Mouse (Mus musculus): Measurements from ENCODE around the gene Fbxl8. TPM values are rescaled to one million over a fixed set of nuclear protein-coding genes. Genes with fewer than 3 reads are reported as not detected.
"Not testable (repeated sequence)": the region's sequence is repeated elsewhere in the genome, so short reads cannot be mapped to it uniquely, and the experiment has no call there.

Fbxl8 gene
- polyA plus RNA-seq, 1 experiment from 2014 or later = 0.92 TPM

DNA sequence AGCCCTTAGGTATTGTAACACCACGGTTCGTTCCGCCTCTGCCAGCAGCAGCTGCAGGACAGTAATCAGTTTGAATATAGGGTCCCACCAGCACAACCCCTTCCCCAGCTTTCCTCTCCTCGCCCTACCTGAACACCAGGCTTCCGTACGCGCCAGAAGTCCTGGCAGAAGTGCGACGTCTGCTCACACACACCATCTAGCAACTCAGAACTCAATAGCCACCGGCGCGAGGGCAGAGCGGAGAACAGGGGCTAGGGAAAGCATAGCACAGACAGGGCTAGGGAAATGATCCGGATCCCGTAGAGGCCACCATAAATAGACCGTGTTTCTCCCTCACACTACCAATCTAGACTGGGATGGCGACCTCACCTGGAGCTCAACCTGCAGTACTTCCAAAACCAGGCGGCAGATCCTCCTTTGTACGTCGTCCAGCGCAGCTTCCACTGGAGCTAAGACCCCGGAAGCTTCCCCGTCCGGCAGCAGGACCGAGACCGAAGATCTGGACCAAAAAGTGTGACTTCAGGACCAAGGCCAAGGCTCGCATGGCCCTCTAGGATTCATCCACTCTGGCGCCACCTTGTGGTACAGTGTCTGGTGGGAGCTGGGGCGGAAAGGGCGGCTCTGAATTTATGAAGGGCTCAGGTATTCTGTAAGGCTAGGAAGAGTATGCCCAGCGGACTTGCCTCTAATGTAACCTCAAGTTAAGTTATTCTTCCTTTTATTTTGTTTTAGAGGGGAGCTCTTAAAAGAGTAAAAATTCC is 26.3 kb downstream of the Fbxl8 start:
- H3K4me3 ChIP-seq = peak overlapping the region; percentile 69
- 6% methylated on average over 31 of the region's 31 CpGs for WGBS
- H3K27me3 ChIP-seq (replicated peaks; ENCODE audit: low read depth, poor library complexity, severe bottlenecking) = peaks cover 46% of the 10 kb centered on the region
- peaks cover 31% of the 10 kb centered on the region for H3K4me1 ChIP-seq
- H3K36me3 ChIP-seq (replicated peaks) = no peaks in the 10 kb centered on the region
- H3K27ac ChIP-seq (replicated peaks) = no peak overlapping the region
- peak; percentile 90 for DNase-seq (ENCODE audit: low spot score)
- no peaks in the 10 kb centered on the region for H3K9me3 ChIP-seq

DNA sequence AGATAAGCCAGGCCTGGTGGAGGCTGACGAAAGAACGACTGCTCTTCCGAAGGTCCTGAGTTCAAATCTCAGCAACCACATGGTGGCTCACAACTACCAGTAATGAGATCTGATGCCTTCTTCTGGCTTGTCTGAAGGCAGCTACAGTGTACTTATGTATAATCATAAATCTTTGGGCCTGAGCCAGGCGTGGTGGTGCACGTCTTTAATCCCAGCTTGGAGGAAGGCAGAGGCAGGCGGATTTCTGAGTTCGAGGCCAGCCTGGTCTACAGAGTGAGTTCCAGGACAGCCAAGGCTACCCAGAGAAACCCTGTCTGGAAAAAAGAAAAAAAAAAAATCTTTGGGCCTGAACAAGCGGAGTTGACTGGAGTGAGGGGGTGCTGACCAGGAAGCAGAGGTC is 26.9 kb downstream of the Fbxl8 start:
- DNase-seq (ENCODE audit: low spot score); H3K36me3 ChIP-seq (replicated peaks); H3K4me3 ChIP-seq; H3K27ac ChIP-seq (replicated peaks); H3K9me3 ChIP-seq: not testable (repeated sequence)
- Histone ChIP-seq H3K27me3 (replicated peaks; ENCODE audit: low read depth, poor library complexity, severe bottlenecking) (peaks cover 47% of the 10 kb centered on the region), H3K4me1 (peaks cover 31% of the 10 kb centered on the region)
- 88% methylated on average over 8 of the region's 8 CpGs for WGBS

DNA sequence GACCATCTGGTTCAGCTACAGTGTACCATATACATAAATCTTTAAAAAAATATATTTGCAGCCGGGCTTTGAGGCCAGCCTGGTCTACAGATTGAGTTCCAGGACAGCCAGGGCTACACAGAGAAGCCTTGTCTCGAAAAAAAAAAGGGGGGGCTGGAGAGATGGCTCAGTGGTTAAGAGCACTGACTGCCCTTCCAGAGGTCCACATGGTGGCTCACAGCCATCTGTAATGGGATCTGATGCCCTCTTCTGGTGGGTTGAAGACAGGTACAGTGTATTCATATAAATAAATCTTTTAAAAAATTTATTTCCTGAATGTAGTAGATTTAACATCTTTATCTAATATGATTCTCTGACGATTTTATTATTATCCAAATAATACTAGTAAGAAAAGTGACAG is 27.4 kb downstream of the Fbxl8 start:
- H3K4me1 ChIP-seq = peaks cover 35% of the 10 kb centered on the region
- H3K9me3 ChIP-seq; DNase-seq (ENCODE audit: low spot score); H3K36me3 ChIP-seq (replicated peaks); H3K27ac ChIP-seq (replicated peaks); H3K4me3 ChIP-seq: not testable (repeated sequence)
- 66% methylated on average over 3 of the region's 3 CpGs for WGBS
- H3K27me3 ChIP-seq (replicated peaks; ENCODE audit: low read depth, poor library complexity, severe bottlenecking) = peaks cover 43% of the 10 kb centered on the region

DNA sequence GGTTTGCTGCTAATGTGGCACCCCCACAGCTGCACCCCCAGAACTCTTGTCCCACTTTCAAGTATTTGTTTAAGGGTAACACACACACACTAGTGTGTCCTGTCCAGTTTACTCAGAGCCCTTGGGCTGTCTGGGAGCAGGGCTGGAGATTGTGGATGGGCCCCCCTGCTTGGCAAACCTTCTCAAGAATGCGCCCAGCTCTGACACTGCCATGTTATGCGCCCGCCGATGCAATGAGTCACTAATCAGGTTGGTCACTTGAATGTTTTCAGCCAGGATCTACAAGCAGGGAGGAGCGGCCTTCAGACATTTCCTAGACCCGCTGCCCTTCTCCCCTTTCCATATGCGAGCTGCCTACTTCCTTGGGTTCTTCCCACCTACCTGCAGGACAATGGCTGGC is 28.0 kb downstream of the Fbxl8 start:
- Histone ChIP-seq H3K27me3 (replicated peaks; ENCODE audit: low read depth, poor library complexity, severe bottlenecking) (peaks cover 42% of the 10 kb centered on the region), H3K4me1 (peaks cover 39% of the 10 kb centered on the region), H3K27ac (replicated peaks) (no peak overlapping the region), H3K36me3 (replicated peaks) (no peaks in the 10 kb centered on the region), H3K9me3 (no peaks in the 10 kb centered on the region), H3K4me3 (no peak overlapping the region)
- WGBS = 85% methylated on average over 7 of the region's 7 CpGs
- DNase-seq (ENCODE audit: low spot score) = no peak

DNA sequence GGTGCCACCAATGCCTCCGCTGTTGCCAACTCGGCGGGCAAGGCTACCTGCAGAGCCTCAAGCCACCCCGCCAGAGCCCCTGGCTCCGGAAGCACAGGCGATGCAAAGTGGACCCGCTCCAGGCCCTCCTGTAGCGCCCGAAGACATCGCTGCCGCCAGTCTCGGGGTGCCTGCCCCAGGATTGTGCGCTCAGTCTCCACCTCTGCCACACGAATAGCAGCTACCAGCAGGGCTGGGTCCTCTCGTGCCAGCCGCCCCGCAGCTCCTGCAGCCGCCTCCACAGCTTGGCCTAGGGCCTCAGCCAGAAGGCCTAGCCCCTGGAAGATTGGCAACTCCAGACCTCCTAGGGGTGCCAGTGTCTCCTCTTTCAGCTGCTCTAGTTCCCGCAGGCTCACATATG is 29.0 kb downstream of the Fbxl8 start:
- peaks cover 37% of the 10 kb centered on the region for H3K4me1 ChIP-seq

DNA sequence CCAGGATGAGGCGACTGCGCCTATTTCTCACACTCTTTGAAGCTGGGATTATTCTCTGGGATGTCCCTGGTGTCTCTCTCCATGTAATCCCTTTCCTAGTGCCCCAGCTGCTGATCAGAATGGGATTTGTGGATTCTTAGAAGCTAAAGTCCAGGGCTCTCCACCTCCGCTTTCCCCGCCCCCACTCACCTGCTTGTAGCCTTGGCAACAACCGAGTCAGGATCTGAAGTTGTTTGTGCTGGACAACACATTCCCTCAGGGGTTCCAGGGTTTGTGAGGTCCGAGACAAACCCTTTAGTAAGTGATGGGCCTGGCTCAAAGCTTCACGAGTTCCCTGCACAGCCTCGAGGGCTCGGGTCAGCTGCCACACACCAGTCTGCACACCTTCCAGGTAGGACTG is 30.3 kb downstream of the Fbxl8 start:
- peaks cover 12% of the 10 kb centered on the region for H3K36me3 ChIP-seq (replicated peaks)
- H3K27ac ChIP-seq (replicated peaks) = no peak overlapping the region
- H3K4me3 ChIP-seq = peak overlapping the region; percentile 37
- no peak for DNase-seq (ENCODE audit: low spot score)
- H3K9me3 ChIP-seq = no peaks in the 10 kb centered on the region
- 63% methylated on average over 9 of the region's 9 CpGs for WGBS
- peaks cover 39% of the 10 kb centered on the region for H3K27me3 ChIP-seq (replicated peaks; ENCODE audit: low read depth, poor library complexity, severe bottlenecking)
- H3K4me1 ChIP-seq = peaks cover 32% of the 10 kb centered on the region

More for the DNA sequence above, 29.0 kb downstream of the Fbxl8 start:
- Histone ChIP-seq H3K4me3 (no peak overlapping the region), H3K9me3 (no peaks in the 10 kb centered on the region), H3K27me3 (replicated peaks; ENCODE audit: low read depth, poor library complexity, severe bottlenecking) (peaks cover 42% of the 10 kb centered on the region), H3K36me3 (replicated peaks) (no peaks in the 10 kb centered on the region), H3K27ac (replicated peaks) (no peak overlapping the region)
- no peak for DNase-seq (ENCODE audit: low spot score)
- WGBS = 67% methylated on average over 19 of the region's 19 CpGs

DNA sequence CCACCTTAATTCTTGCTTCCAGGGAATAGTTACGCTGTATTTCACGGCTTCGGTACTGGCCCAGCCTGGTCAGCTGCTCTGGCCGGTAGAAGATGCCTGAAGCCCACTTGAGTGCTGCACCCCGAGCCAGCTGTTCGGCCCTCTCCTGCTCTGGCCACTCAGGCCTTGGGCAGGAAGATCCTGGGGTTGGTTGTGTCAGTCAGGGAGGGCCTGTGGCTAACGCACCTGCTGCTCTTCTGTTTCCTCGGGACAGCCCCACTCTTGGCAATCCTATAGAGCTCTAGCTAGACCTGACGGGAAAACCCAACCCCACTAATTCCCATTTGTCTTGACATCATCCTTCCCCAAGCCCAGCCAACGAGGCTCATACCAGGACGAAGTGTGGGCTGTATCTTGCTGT is 30.8 kb downstream of the Fbxl8 start:
- Histone ChIP-seq H3K4me3 (peak overlapping the region; percentile 37), H3K4me1 (peaks cover 27% of the 10 kb centered on the region), H3K27me3 (replicated peaks; ENCODE audit: low read depth, poor library complexity, severe bottlenecking) (peaks cover 35% of the 10 kb centered on the region), H3K27ac (replicated peaks) (no peak overlapping the region), H3K36me3 (replicated peaks) (peaks cover 17% of the 10 kb centered on the region), H3K9me3 (no peaks in the 10 kb centered on the region)
- no peak for DNase-seq (ENCODE audit: low spot score)
- 70% methylated on average over 11 of the region's 11 CpGs for WGBS

DNA sequence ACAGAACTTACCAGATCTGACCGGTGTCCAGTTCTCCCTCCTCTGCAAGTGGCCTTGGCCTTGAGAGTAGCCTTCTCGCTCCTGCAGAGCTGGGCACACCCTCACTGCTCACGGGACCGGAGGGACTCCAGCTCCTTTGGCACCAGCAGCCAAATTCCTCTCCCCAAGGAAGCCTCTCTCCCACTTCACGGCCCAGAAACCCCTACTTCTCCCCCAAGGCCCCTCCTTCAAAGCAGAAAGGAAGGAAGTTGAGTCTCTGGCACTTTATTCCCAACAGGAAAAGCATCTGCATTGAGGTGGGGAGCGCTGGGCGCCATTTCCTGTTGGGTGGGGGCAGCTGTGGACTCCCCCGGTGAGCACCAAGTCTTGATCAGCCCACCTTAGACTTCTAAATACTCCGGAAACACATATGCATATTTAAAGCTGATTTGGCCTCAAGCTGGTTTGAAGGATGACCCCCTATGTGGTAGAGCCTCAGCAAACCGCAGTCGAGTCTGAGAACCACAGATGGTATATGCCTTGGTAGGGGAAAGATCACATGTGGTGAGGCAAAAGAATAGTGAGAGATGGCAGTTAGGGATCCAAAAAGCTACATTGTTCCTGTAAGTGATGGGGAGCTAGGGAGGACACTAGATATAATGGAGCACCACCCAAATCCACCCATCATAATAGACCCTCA is 31.6 kb downstream of the Fbxl8 start, which contains the start of gene Exoc3l:
Gene Exoc3l, minus strand, starts transcription at position 207 of the 679 bp plus-strand sequence.
- H3K4me3 ChIP-seq = peak within 1 kb of the TSS; percentile 97
- peaks cover 21% of the 10 kb centered on the region for H3K4me1 ChIP-seq
- H3K27ac ChIP-seq (replicated peaks) = peak within 1 kb of the TSS; percentile 90
- H3K27me3 ChIP-seq (replicated peaks; ENCODE audit: low read depth, poor library complexity, severe bottlenecking) = peaks cover 27% of the 10 kb centered on the region
- 70% methylated on average over 11 of the region's 11 CpGs for WGBS
- H3K36me3 ChIP-seq (replicated peaks) = peaks cover 25% of the 10 kb centered on the region
- no peak for DNase-seq (ENCODE audit: low spot score)
- no peaks in the 10 kb centered on the region for H3K9me3 ChIP-seq

DNA sequence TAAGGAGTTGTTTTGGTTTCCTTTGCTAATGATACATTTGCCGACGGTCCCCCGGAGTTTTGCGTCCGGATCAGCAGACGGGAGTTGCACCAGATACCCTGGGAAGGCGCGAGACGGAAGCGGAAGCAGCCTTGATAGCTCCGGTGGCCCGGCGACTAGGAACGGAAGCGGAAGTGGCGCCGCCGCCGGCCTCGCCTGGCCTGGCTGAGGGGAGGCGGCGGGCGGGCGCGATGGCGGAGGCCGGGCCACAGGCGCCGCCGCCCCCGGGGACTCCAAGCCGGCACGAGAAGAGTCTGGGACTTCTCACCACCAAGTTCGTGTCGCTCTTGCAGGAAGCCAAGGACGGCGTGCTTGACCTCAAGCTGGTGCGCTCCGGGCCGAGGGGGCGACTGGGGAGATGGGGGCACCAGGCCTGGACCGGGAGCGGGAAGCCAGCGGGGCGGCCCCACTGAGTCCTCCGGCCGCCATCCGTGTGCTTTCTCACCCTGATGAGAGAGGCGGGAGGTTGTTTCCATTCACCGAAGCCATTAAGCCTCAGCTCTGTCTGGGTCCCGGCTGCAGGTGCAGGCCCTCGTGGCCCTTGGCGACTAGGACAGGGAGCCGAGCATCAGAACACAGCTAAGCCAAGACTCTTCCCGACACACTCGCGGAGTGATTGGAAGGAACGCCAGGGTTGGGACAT is 33.2 kb downstream of the Fbxl8 start, which contains the start of gene E2f4:
Gene E2f4, plus strand, starts transcription at position 153 of the 682 bp plus-strand sequence.
- Histone ChIP-seq H3K4me3 (peak within 1 kb of the TSS; percentile 97), H3K36me3 (replicated peaks) (peaks cover 41% of the 10 kb centered on the region), H3K27me3 (replicated peaks; ENCODE audit: low read depth, poor library complexity, severe bottlenecking) (peaks cover 18% of the 10 kb centered on the region), H3K9me3 (no peaks in the 10 kb centered on the region), H3K4me1 (peaks cover 21% of the 10 kb centered on the region), H3K27ac (replicated peaks) (peak within 1 kb of the TSS; percentile 90)
- peak; percentile 96 for DNase-seq (ENCODE audit: low spot score)
- WGBS = under 1% methylated on average over 58 of the region's 58 CpGs

DNA sequence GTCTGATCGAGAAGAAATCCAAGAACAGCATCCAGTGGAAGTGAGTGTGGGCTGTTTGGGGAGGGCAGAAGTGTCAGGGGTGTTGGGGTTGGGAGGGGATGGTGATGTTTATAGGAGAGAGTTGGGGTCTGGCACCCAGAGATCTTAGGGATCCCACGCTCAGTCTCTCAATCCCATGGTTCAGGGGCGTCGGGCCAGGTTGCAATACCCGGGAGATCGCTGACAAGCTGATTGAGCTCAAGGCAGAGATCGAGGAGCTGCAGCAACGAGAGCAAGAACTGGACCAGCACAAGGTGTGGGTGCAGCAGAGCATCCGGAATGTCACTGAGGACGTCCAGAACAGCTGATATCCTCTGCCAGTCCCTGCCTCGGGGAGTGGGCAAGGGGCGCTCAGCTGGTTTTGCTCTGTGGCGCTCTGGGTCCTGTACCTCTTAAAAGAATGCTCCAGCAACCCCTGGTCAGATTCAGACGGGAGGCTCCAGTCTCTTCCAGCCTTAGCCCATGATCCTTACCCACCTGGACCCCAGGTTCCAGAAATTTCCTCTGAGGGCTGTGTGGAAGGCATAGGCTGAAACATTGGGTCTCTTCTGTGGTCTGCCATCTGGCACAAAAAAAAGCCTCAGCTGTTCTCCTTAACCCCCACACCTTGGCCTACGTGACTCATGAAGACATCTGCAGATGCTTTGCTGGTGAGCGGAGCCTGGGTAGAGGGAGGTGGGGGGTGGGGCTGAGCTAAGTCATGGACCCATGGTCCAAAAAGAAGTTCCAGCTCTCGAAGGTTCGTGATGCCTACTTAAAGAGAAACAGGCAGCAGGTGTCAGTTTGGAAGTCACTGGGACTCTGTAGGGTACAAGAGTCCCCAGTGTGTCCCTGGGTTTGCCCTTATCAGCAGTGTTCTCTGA is 34.2 kb downstream of the Fbxl8 start:
- WGBS = 65% methylated on average over 18 of the region's 18 CpGs
- Histone ChIP-seq H3K9me3 (no peaks in the 10 kb centered on the region), H3K27me3 (replicated peaks; ENCODE audit: low read depth, poor library complexity, severe bottlenecking) (peaks cover 8% of the 10 kb centered on the region; the same call in 1 of the 2 replicates), H3K4me3 (peak overlapping the region; percentile 97), H3K36me3 (replicated peaks) (peaks cover 51% of the 10 kb centered on the region), H3K27ac (replicated peaks) (peak overlapping the region; percentile 90), H3K4me1 (peaks cover 21% of the 10 kb centered on the region)
- no peak for DNase-seq (ENCODE audit: low spot score)

DNA sequence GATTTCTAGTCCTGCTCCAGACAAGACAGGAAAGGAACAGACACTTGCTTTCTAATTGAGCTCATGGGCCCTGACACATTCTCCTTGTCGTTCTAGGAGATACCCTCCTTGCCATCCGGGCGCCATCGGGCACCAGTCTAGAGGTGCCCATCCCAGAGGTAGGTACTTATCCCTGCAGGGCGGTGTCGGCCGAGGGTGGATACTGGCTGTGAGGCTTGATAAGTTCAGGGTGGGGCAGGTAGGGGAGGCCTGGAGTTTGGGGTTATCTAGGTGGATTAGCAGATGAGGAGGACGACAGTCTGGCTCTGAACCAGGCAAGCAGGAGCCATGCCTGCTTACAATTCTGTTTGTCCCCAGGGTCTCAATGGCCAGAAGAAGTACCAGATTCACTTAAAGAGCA is 35.5 kb downstream of the Fbxl8 start:
- no peak overlapping the region for H3K4me3 ChIP-seq
- no peak for DNase-seq (ENCODE audit: low spot score)
- no peaks in the 10 kb centered on the region for H3K9me3 ChIP-seq
- H3K27me3 ChIP-seq (replicated peaks; ENCODE audit: low read depth, poor library complexity, severe bottlenecking) = peaks cover 4% of the 10 kb centered on the region; the same call in 1 of the 2 replicates
- 92% methylated on average over 8 of the region's 8 CpGs for WGBS
- H3K36me3 ChIP-seq (replicated peaks) = peaks cover 64% of the 10 kb centered on the region
- H3K27ac ChIP-seq (replicated peaks) = no peak overlapping the region
- H3K4me1 ChIP-seq = peaks cover 29% of the 10 kb centered on the region

DNA sequence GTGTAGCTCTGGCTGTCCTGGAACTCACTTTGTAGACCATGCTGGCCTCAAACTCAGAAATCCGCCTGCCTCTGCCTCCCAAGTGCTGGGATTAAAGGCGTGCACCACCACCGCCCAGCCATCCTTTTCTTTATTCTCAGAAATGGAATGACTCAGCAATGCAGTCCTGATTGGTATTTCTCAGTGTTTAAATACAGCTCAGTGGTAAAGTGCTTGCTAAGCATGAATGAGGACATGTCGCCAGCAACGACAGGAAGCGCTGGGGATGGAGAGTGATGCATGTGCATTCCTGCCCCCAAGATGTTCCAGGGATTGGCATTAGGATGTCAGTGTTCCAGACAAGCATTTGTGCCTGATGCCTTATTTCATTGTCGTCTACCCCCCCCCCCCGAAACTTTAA is 38.9 kb downstream of the Fbxl8 start:
- Histone ChIP-seq H3K4me3 (no peak overlapping the region), H3K27me3 (replicated peaks; ENCODE audit: low read depth, poor library complexity, severe bottlenecking) (no peaks in the 10 kb centered on the region), H3K4me1 (peaks cover 35% of the 10 kb centered on the region), H3K9me3 (no peaks in the 10 kb centered on the region), H3K36me3 (replicated peaks) (peaks cover 86% of the 10 kb centered on the region), H3K27ac (replicated peaks) (no peak overlapping the region)
- WGBS = 87% methylated on average over 8 of the region's 8 CpGs
- DNase-seq (ENCODE audit: low spot score) = no peak

Measured in embryonic facial prominence, embryonic 10.5 days (tissue).